Mouse (Mus musculus) layer of hippocampus, postnatal 10 days (tissue): Measurements from ENCODE around the gene Zfp983. TPM values are rescaled to one million over a fixed set of nuclear protein-coding genes. Genes with fewer than 3 reads are reported as not detected.
"Not testable (repeated sequence)": the region's sequence is repeated elsewhere in the genome, so short reads cannot be mapped to it uniquely, and the experiment has no call there.

Experiments
- DNase-seq, 2 experiments: peaks; one replicate each; pipeline ENCODE4 v3.0.0; 2021; ENCODE audit warnings: low spot score in 2 of 2
- long read RNA-seq: library from polyadenylated mRNA; stranded (forward); transcript quantifications from one replicate; pipeline ENCODE4 v2.0.0, GENCODE M21; 2023
- total RNA-seq, 2 experiments: library from RNA; stranded (reverse); gene quantifications; 2 replicates each; pipeline ENCODE4 v1.2.3; 2021

Gene Zfp983
- 10 to 100 TPM in 1 of 2 experiments, 1 to 10 TPM in 1; 9.9 to 10.1 TPM for total RNA-seq
- long read RNA-seq, partial matches to known transcripts, result 4 of 17 reads
- long read RNA-seq, other reads (novel, unspliced or antisense), result 13 of 17 reads

DNA sequence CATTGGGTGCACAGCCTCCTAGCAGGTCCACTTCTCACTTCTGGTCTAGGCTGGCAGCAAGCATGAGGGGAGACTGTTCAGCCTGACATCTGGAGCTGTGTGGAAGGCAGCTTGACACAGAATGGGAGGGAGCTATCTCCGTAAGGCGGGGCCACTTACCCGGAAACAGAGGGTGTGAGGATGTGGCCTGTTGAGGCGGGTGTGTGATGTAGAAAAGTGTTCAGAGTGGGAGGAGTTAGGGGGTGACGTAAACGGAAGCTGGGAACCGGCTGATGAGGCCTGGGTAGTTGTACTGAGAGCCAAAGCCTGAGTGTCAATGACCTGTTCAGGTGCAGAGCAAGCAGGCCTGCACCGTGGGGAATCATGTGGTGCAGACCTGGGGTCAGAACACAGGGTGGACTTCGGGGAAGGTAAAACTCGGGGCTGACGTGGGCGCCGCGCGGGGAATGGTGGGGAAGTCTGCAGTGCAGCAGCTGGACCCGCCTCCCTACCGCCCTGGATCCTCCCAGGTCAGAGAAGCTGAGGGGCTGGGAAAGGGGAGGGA lies at the start of gene Zfp983:
Gene Zfp983, plus strand, starts transcription at position 261 of the 544 bp plus-strand sequence.
- peak; percentile 56 to 67 for DNase-seq

DNA sequence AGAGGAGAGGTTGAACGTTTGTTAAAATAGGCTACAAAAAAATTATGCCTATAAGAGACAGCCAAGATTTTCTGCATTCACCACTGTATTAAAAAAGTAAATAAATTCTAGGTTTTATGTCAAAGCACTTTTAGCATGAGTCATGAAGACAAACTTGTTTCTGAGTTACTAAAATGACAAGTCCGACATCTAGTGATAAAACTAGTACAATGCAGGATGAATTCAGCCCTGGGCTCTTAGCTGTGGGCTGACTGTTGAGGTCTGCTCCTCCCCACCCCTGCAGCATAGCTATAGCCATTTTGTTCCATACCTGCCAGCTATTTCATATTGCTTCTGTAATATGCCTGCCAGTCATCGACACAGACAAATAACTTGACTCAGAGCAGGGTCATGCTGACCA lies 34.1 kb upstream of the Zfp983 start:
- no peak for DNase-seq

- DNase-seq, result no peak
Measured at GRCm38 (mm10) chr17:21617352-21617751, 33.1 kb upstream of the Zfp983 start.

- DNase-seq, result no peak
Measured at GRCm38 (mm10) chr17:21623647-21624046, 26.8 kb upstream of the Zfp983 start.

GRCm38 (mm10) chr17:21635758-21636157 lies 14.7 kb upstream of the Zfp983 start:
- DNase-seq, result not testable (repeated sequence)

GRCm38 (mm10) chr17:21648791-21649190 lies 1.6 kb upstream of the Zfp983 start:
- no peak for DNase-seq

DNA sequence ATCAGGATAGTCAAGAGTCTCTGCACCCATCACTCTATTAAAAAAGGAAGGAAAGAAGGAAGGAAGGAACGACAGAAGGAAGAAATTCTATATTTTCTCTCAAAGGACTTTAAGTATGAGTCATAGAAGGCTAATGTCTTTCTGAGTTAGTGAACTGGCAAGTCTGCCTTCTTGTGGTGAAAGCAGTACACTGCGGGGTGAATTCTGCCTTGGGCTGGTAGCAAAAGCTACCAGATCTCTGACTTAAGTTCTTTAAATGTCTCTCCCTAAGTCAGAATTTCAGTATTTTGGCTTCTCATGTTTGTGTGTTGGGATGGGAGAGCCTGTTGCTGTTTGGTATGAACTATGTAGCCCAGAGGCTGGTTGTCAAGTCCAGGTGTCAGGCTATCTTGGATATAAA lies 488 bp upstream of the Zfp983 start:
- peak in 1 of 2 experiments; percentile 24 for DNase-seq

- DNase-seq, result not testable (repeated sequence)
Measured at GRCm38 (mm10) chr17:21678826-21679225, 28.4 kb downstream of the Zfp983 start.

DNA sequence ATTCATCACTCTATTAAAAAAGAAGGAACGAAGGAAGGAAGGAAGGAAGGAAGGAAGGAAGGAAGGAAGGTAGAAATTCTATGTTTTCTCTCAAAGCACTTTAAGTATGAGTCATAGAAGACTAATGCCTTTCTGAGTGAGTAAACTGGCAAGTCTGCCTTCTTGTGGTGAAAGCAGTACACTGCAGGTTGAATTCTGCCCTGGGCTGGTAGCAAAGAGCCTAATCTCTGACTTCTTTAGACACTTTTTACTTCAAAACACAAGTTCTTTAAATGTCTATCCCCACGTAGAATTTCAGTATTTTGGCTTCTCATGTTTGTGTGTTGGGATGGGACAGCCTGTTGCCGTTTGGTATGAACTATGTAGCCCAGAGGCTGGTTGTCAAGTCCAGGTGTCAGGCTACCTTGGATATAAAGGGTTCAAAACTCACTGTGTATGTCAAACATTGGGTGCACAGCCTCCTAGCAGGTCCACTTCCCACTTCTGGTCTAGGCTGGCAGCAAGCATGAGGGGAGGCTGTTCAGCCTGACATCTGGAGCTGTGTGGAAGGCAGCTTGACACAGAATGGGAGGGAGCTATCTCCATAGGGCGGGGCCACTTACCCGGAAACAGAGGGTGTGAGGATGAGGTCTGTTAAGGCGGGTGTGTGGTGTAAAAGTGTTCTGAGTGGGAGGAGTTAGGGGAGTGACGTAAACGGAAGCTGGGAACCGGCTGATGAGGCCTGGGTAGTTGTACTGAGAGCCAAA lies 29.0 kb downstream of the Zfp983 start:
- DNase-seq, result peak; percentile 70 to 74

DNA sequence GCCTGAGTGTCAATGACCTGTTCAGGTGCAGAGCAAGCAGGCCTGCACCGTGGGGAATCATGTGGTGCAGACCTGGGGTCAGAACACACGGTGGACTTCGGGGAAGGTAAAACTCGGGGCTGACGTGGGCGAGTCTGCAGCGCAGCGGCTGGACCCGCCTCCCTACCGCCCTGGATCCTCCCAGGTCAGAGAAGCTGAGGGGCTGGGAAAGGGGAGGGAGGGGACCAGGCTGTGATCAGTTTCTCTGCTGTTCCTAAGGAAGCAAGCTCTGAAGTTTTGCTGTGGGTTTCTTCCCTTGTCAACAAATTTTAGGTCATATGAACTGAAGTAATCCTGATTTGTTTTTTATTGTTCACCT lies 29.6 kb downstream of the Zfp983 start:
- DNase-seq, result not testable (repeated sequence)

GRCm38 (mm10) chr17:21691560-21691959 lies 41.1 kb downstream of the Zfp983 start, which contains the start of gene Gm10226:
TSS of gene Gm10226 (plus strand) at chr17:21691860.
- no peak for DNase-seq

DNA sequence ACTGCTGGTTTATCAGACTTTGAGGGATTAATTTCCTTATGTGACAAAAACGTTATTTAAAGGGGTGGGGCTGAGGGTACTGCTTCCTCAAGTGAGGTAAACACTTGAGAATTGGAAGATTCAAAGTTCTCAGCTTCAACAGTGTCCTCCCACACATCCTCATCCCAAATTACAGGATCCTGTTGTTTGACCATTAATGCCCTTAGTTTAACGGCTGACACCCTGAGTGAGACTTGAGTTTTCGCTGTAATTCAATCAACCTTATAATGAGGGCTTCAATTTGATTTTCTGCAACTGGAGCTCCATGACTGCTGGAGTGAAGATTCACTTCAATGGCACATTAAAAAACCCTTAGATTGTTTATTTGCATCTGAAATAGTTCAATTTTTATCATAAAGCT lies 42.9 kb downstream of the Zfp983 start:
- DNase-seq, result no peak

DNA sequence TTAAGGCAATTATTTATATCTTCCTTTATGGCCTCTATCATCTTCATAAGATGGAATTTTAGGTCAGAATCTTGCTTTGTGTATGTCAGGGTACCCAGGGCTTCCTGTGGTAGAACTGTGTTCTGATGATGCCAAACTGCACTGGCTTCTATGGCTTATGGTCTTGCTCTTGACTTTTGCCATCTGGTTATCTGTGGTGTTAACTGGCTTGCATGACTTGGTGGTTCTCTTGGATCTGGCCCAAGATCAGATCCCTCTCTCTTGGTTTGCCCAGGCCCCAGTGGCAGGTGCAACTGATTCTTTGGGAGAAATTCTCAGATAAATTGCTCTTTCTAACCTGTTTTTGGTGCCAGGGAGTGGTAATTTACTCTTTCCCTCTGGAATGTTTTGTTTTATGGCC lies 45.6 kb downstream of the Zfp983 start:
- no peak for DNase-seq

GRCm38 (mm10) chr17:21702281-21703240 lies 52.1 kb downstream of the Zfp983 start:
- no peak for DNase-seq

GRCm38 (mm10) chr17:21703414-21703813 lies 53.0 kb downstream of the Zfp983 start:
- no peak for DNase-seq

GRCm38 (mm10) chr17:21707343-21707996 lies 57.0 kb downstream of the Zfp983 start, which contains the start of gene Zfp760:
TSS of gene Zfp760 (plus strand) at chr17:21707741.
- DNase-seq, result peak; percentile 64 to 77

- no peak for DNase-seq
Measured at GRCm38 (mm10) chr17:21708401-21708800, 58.0 kb downstream of the Zfp983 start.
